Mouse (Mus musculus) thymus, postnatal 0 days (tissue): ENCODE data around the gene Cycs. TPM values are rescaled to one million over a fixed set of nuclear protein-coding genes. Genes with fewer than 3 reads are reported as not detected.

Source experiments
- DNase-seq: peaks from one replicate; pipeline ENCODE4 v3.0.0-alpha.2; 2015; ENCODE audit warnings: low spot score
- microRNA-seq: library from miRNA; unstranded; fragments of <30 nt; microRNA quantifications from one replicate; pipeline ENCODE4, GENCODE M21; 2016; ENCODE audit warnings: borderline number of aligned reads
- polyA plus RNA-seq: library from polyadenylated mRNA; unstranded; fragments of >200 nt; fragmentation: Nextera tagmentation; extraction: Ambion mirVana; gene quantifications from 2 replicates; pipeline ENCODE4 v1.2.1, GENCODE M21; 2015

Cycs gene
- polyA plus RNA-seq, 1 experiment from 2014 or later = 73.5 TPM

GRCm38 (mm10) chr6:50545412-50546043, 20.8 kb downstream of the Cycs start:
- DNase-seq = peak; percentile 76

- no peak for DNase-seq
Observed at GRCm38 (mm10) chr6:50542535-50542934, 23.8 kb downstream of the Cycs start.

- DNase-seq = no peak
Observed at GRCm38 (mm10) chr6:50539641-50540040, 26.7 kb downstream of the Cycs start.

GRCm38 (mm10) chr6:50536461-50536892, 29.9 kb downstream of the Cycs start:
- DNase-seq = peak; percentile 87

- no peak for DNase-seq
Observed at GRCm38 (mm10) chr6:50535346-50535745, 31.0 kb downstream of the Cycs start.

GRCm38 (mm10) chr6:50531920-50532319, 34.4 kb downstream of the Cycs start:
- no peak for DNase-seq

- DNase-seq = no peak
Observed at GRCm38 (mm10) chr6:50531003-50531402, 35.3 kb downstream of the Cycs start.

- DNase-seq = no peak
Observed at GRCm38 (mm10) chr6:50529194-50529593, 37.1 kb downstream of the Cycs start.

GRCm38 (mm10) chr6:50527416-50527815, 38.9 kb downstream of the Cycs start:
- DNase-seq = no peak

- DNase-seq = peak; percentile 59
Observed at GRCm38 (mm10) chr6:50526597-50527024, 39.7 kb downstream of the Cycs start.

GRCm38 (mm10) chr6:50525846-50526245, 40.5 kb downstream of the Cycs start:
- DNase-seq = no peak

- DNase-seq = no peak
Observed at GRCm38 (mm10) chr6:50524261-50524896, 42.0 kb downstream of the Cycs start.

GRCm38 (mm10) chr6:50522772-50523171, 43.6 kb downstream of the Cycs start:
- no peak for DNase-seq

- DNase-seq = no peak
Observed at GRCm38 (mm10) chr6:50521532-50522135, 44.7 kb downstream of the Cycs start.

GRCm38 (mm10) chr6:50520139-50520538, 46.2 kb downstream of the Cycs start:
- DNase-seq = no peak

GRCm38 (mm10) chr6:50518371-50518770, 48.0 kb downstream of the Cycs start:
- no peak for DNase-seq

Small RNA genes lying within 50 kb of the gene (microRNA-seq; reads per million reads assigned to microRNA genes)
- not detected for gene Mir6371

Other genes starting within 250 kb of the Cycs start
- gene Osbpl3, start 110.3 kb downstream of the Cycs start, polyA plus RNA-seq = 6.5 and 7.7 TPM in 2 replicates
- gene 4921507P07Rik, start 30.1 kb upstream of the Cycs start, polyA plus RNA-seq = 0.20 and 0.39 TPM in 2 replicates
- gene Npvf, start 87.9 kb upstream of the Cycs start, polyA plus RNA-seq = 0.23 TPM in 1 of 2 replicates, not detected in the other